Mouse (Mus musculus) cerebellum, adult 2 months (tissue): Measurements from ENCODE around the gene Eef2k.

Experiments
- CTCF ChIP-seq: fragments of 200-500 bp; IDR thresholded peaks from 2 replicates; pipeline ENCODE4 v1.5.1; 2011; ENCODE audit warnings: low read depth, mild to moderate bottlenecking, control low read depth, low read length, moderate library complexity, borderline replicate concordance; ENCODE audit not compliant: insufficient read depth
- POLR2A ChIP-seq: fragments of 200-500 bp; IDR thresholded peaks from 2 replicates; pipeline ENCODE4 v1.6.1; 2011; ENCODE audit warnings: low read length, control low read depth, borderline replicate concordance; ENCODE audit not compliant: insufficient read depth

DNA sequence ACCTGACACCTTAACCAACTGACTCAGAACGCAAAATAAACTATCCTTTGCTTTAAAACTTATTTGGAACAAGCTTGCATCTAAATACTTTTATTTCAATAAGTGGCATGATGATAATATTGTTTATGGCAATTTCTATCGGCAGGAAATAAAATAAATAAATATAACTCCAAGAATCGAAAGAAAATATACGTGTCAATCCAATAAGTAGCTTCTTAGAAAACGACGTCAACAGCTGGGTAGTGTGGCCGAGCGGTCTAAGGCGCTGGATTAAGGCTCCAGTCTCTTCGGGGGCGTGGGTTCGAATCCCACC lies 74.6 kb downstream of the Eef2k start:
- no peak for TF ChIP-seq CTCF
- TF ChIP-seq POLR2A: no peak
